Mouse (Mus musculus): Measurements from ENCODE around the gene Thbs1. TPM values are rescaled to one million over a fixed set of nuclear protein-coding genes. Genes with fewer than 3 reads are reported as not detected.

Gene Thbs1
- polyA plus RNA-seq (2015; fragmentation: Nextera tagmentation; extraction: Ambion mirVana) = 35.1 and 38.3 TPM in 2 replicates

GRCm38 (mm10) chr2:118111488-118112131 is at the start of gene Thbs1:
Gene Thbs1, plus strand, starts transcription at chr2:118111876.
- Histone ChIP-seq H3K9ac (peak within 1 kb of the TSS; percentile 45), H3K9me3 (replicated peaks) (no peaks in the 10 kb centered on the region), H3K4me3 (replicated peaks) (peak within 1 kb of the TSS; percentile 61), H3K27me3 (peaks cover 11% of the 10 kb centered on the region; the same call in 1 of the 2 replicates), H3K4me1 (peaks cover 45% of the 10 kb centered on the region), H3K36me3 (peaks cover 19% of the 10 kb centered on the region), H3K4me2 (peak within 1 kb of the TSS; percentile 77), H3K27ac (peak within 1 kb of the TSS; percentile 86)
- peak; percentile 86 for ATAC-seq (replicated peaks; ENCODE audit: low FRiP score)
- under 1% methylated on average over 36 of the region's 36 CpGs for WGBS

- ATAC-seq (replicated peaks; ENCODE audit: low FRiP score) = no peak
- Histone ChIP-seq H3K9ac (no peak overlapping the region), H3K27ac (no peak overlapping the region), H3K27me3 (no peaks in the 10 kb centered on the region), H3K36me3 (no peaks in the 10 kb centered on the region), H3K4me1 (no peaks in the 10 kb centered on the region), H3K4me3 (replicated peaks) (no peak overlapping the region), H3K9me3 (replicated peaks) (no peaks in the 10 kb centered on the region), H3K4me2 (no peak overlapping the region)
- 88% methylated on average over 11 of the region's 11 CpGs for WGBS
Measured at GRCm38 (mm10) chr2:118064121-118064764, 47.4 kb upstream of the Thbs1 start.

GRCm38 (mm10) chr2:118066065-118066770 is 45.5 kb upstream of the Thbs1 start:
- no peak for ATAC-seq (replicated peaks; ENCODE audit: low FRiP score)
- H3K9ac ChIP-seq = no peak overlapping the region
- H3K27ac ChIP-seq = no peak overlapping the region
- no peak overlapping the region for H3K4me2 ChIP-seq
- H3K27me3 ChIP-seq = no peaks in the 10 kb centered on the region
- H3K4me1 ChIP-seq = no peaks in the 10 kb centered on the region
- H3K36me3 ChIP-seq = no peaks in the 10 kb centered on the region
- 75% methylated on average over 8 of the region's 8 CpGs for WGBS
- no peak overlapping the region for H3K4me3 ChIP-seq (replicated peaks)
- H3K9me3 ChIP-seq (replicated peaks) = no peaks in the 10 kb centered on the region

- no peak overlapping the region for H3K4me2 ChIP-seq
- H3K4me1 ChIP-seq = no peaks in the 10 kb centered on the region
- WGBS = 75% methylated on average over 5 of the region's 5 CpGs
- no peak overlapping the region for H3K9ac ChIP-seq
- H3K36me3 ChIP-seq = no peaks in the 10 kb centered on the region
- no peaks in the 10 kb centered on the region for H3K9me3 ChIP-seq (replicated peaks)
- no peak overlapping the region for H3K4me3 ChIP-seq (replicated peaks)
- H3K27ac ChIP-seq = no peak overlapping the region
- ATAC-seq (replicated peaks; ENCODE audit: low FRiP score) = no peak
- no peaks in the 10 kb centered on the region for H3K27me3 ChIP-seq
Measured at GRCm38 (mm10) chr2:118069975-118070374, 41.7 kb upstream of the Thbs1 start.

GRCm38 (mm10) chr2:118072811-118073372 is 38.8 kb upstream of the Thbs1 start:
- no peak overlapping the region for H3K9ac ChIP-seq
- H3K4me3 ChIP-seq (replicated peaks) = no peak overlapping the region
- H3K9me3 ChIP-seq (replicated peaks) = no peaks in the 10 kb centered on the region
- no peak overlapping the region for H3K27ac ChIP-seq
- H3K36me3 ChIP-seq = no peaks in the 10 kb centered on the region
- no peaks in the 10 kb centered on the region for H3K4me1 ChIP-seq
- no peaks in the 10 kb centered on the region for H3K27me3 ChIP-seq
- no peak overlapping the region for H3K4me2 ChIP-seq
- ATAC-seq (replicated peaks; ENCODE audit: low FRiP score) = no peak
- 82% methylated on average over 7 of the region's 7 CpGs for WGBS

- Histone ChIP-seq H3K9me3 (replicated peaks) (no peaks in the 10 kb centered on the region), H3K27me3 (no peaks in the 10 kb centered on the region), H3K4me1 (no peaks in the 10 kb centered on the region), H3K9ac (no peak overlapping the region), H3K36me3 (no peaks in the 10 kb centered on the region), H3K4me2 (no peak overlapping the region), H3K4me3 (replicated peaks) (no peak overlapping the region), H3K27ac (no peak overlapping the region)
- WGBS = 59% methylated on average over 2 of the region's 2 CpGs
- no peak for ATAC-seq (replicated peaks; ENCODE audit: low FRiP score)
Measured at GRCm38 (mm10) chr2:118074030-118074429, 37.6 kb upstream of the Thbs1 start.

- Histone ChIP-seq H3K4me1 (no peaks in the 10 kb centered on the region), H3K36me3 (no peaks in the 10 kb centered on the region), H3K27me3 (no peaks in the 10 kb centered on the region), H3K4me3 (replicated peaks) (no peak overlapping the region), H3K27ac (no peak overlapping the region), H3K4me2 (no peak overlapping the region), H3K9me3 (replicated peaks) (no peaks in the 10 kb centered on the region), H3K9ac (no peak overlapping the region)
- 75% methylated on average over 4 of the region's 4 CpGs for WGBS
- no peak for ATAC-seq (replicated peaks; ENCODE audit: low FRiP score)
Measured at GRCm38 (mm10) chr2:118075165-118075564, 36.5 kb upstream of the Thbs1 start.

- H3K36me3 ChIP-seq = no peaks in the 10 kb centered on the region
Measured at GRCm38 (mm10) chr2:118079131-118079530, 32.5 kb upstream of the Thbs1 start.

GRCm38 (mm10) chr2:118081581-118081980 is 30.1 kb upstream of the Thbs1 start:
- WGBS = 90% methylated on average over 5 of the region's 5 CpGs

More at GRCm38 (mm10) chr2:118079131-118079530, 32.5 kb upstream of the Thbs1 start:
- no peak overlapping the region for H3K4me3 ChIP-seq (replicated peaks)
- WGBS = 81% methylated on average over 4 of the region's 4 CpGs
- no peak overlapping the region for H3K4me2 ChIP-seq
- no peaks in the 10 kb centered on the region for H3K27me3 ChIP-seq
- peaks cover 5% of the 10 kb centered on the region for H3K4me1 ChIP-seq
- ATAC-seq (replicated peaks; ENCODE audit: low FRiP score) = no peak
- H3K27ac ChIP-seq = no peak overlapping the region
- no peaks in the 10 kb centered on the region for H3K9me3 ChIP-seq (replicated peaks)
- no peak overlapping the region for H3K9ac ChIP-seq

GRCm38 (mm10) chr2:118083652-118084051 is 28.0 kb upstream of the Thbs1 start:
- 59% methylated on average over 6 of the region's 6 CpGs for WGBS
- no peak for ATAC-seq (replicated peaks; ENCODE audit: low FRiP score)
- no peaks in the 10 kb centered on the region for H3K9me3 ChIP-seq (replicated peaks)

More at GRCm38 (mm10) chr2:118081581-118081980, 30.1 kb upstream of the Thbs1 start:
- no peaks in the 10 kb centered on the region for H3K27me3 ChIP-seq
- no peak overlapping the region for H3K4me3 ChIP-seq (replicated peaks)
- no peak overlapping the region for H3K4me2 ChIP-seq
- no peak overlapping the region for H3K27ac ChIP-seq
- H3K36me3 ChIP-seq = no peaks in the 10 kb centered on the region
- H3K9ac ChIP-seq = no peak overlapping the region
- no peaks in the 10 kb centered on the region for H3K9me3 ChIP-seq (replicated peaks)
- peaks cover 5% of the 10 kb centered on the region for H3K4me1 ChIP-seq
- ATAC-seq (replicated peaks; ENCODE audit: low FRiP score) = no peak

GRCm38 (mm10) chr2:118084693-118085092 is 27.0 kb upstream of the Thbs1 start:
- no peaks in the 10 kb centered on the region for H3K27me3 ChIP-seq
- no peaks in the 10 kb centered on the region for H3K36me3 ChIP-seq
- H3K27ac ChIP-seq = no peak overlapping the region
- no peak for ATAC-seq (replicated peaks; ENCODE audit: low FRiP score)
- 69% methylated on average over 3 of the region's 3 CpGs for WGBS
- no peak overlapping the region for H3K4me3 ChIP-seq (replicated peaks)
- no peaks in the 10 kb centered on the region for H3K9me3 ChIP-seq (replicated peaks)
- no peak overlapping the region for H3K4me2 ChIP-seq
- no peak overlapping the region for H3K9ac ChIP-seq
- H3K4me1 ChIP-seq = peaks cover 12% of the 10 kb centered on the region

More at GRCm38 (mm10) chr2:118083652-118084051, 28.0 kb upstream of the Thbs1 start:
- H3K36me3 ChIP-seq = no peaks in the 10 kb centered on the region
- no peak overlapping the region for H3K27ac ChIP-seq
- peaks cover 12% of the 10 kb centered on the region for H3K4me1 ChIP-seq
- no peak overlapping the region for H3K4me3 ChIP-seq (replicated peaks)
- H3K9ac ChIP-seq = no peak overlapping the region
- no peaks in the 10 kb centered on the region for H3K27me3 ChIP-seq
- no peak overlapping the region for H3K4me2 ChIP-seq

- Histone ChIP-seq H3K9me3 (replicated peaks) (no peaks in the 10 kb centered on the region), H3K27ac (no peak overlapping the region), H3K4me1 (peaks cover 12% of the 10 kb centered on the region), H3K9ac (no peak overlapping the region), H3K36me3 (no peaks in the 10 kb centered on the region), H3K4me3 (replicated peaks) (no peak overlapping the region), H3K4me2 (no peak overlapping the region), H3K27me3 (no peaks in the 10 kb centered on the region)
- no peak for ATAC-seq (replicated peaks; ENCODE audit: low FRiP score)
- 41% methylated on average over 2 of the region's 2 CpGs for WGBS
Measured at GRCm38 (mm10) chr2:118085647-118086046, 26.0 kb upstream of the Thbs1 start.
